Mouse (Mus musculus) lung, postnatal 0 days (tissue): ENCODE data around the gene Rcsd1.

Source experiments
- CTCF ChIP-seq: IDR thresholded peaks from 2 replicates; pipeline ENCODE4 v1.5.1; 2016; ENCODE audit warnings: antibody characterized with exemption, mild to moderate bottlenecking
- EP300 ChIP-seq: IDR thresholded peaks from 2 replicates; pipeline ENCODE4 v1.6.1; 2016; ENCODE audit warnings: antibody characterized with exemption, mild to moderate bottlenecking, control low read depth

GRCm38 (mm10) chr1:165737867-165738266, 28.3 kb upstream of the Rcsd1 start:
- TF ChIP-seq CTCF (no peak), EP300 (no peak)
